Mouse (Mus musculus) thymus, adult 2 months (tissue): ENCODE data around the gene Rpl6. TPM values are rescaled to one million over a fixed set of nuclear protein-coding genes. Genes with fewer than 3 reads are reported as not detected.
A peak's percentile ranks its signal among the peaks of the same experiment; 100 is the strongest.
"Not testable (repeated sequence)": the region's sequence is repeated elsewhere in the genome, so short reads cannot be mapped to it uniquely, and the experiment has no call there.

Experiments used
- DNase-seq: peaks from one replicate; pipeline ENCODE4 v3.0.0; 2021
- H3K27ac ChIP-seq: fragments of 200-500 bp; 2 replicates; pipeline ENCODE4 v1.5.1; 2012; ENCODE audit warnings: low read length, control low read depth; ENCODE audit not compliant: control insufficient read depth, insufficient read depth
- H3K27me3 ChIP-seq: fragments of 200-500 bp; 2 replicates; pipeline ENCODE4 v1.6.1; 2012; ENCODE audit warnings: mild to moderate bottlenecking, low read length, moderate library complexity, mixed read lengths; ENCODE audit not compliant: control insufficient read depth, insufficient read depth
- H3K36me3 ChIP-seq: fragments of 200-500 bp; 2 replicates; pipeline ENCODE4 v1.6.1; 2012; ENCODE audit warnings: mild to moderate bottlenecking, low read length, moderate library complexity; ENCODE audit not compliant: control insufficient read depth, insufficient read depth
- H3K4me1 ChIP-seq: fragments of 200-500 bp; replicated peaks from 2 replicates; pipeline ENCODE4 v1.6.1; 2012; ENCODE audit warnings: low read length; ENCODE audit not compliant: control insufficient read depth, insufficient read depth
- H3K4me3 ChIP-seq: fragments of 200-500 bp; 2 replicates; pipeline ENCODE4 v1.5.1; 2012; ENCODE audit warnings: mild to moderate bottlenecking, low read length, control low read depth, moderate library complexity; ENCODE audit not compliant: control insufficient read depth, insufficient read depth
- CTCF ChIP-seq: fragments of 200-500 bp; IDR thresholded peaks from 2 replicates; pipeline ENCODE4 v1.5.1; 2012; ENCODE audit warnings: mild to moderate bottlenecking, control low read depth, low read length, moderate library complexity, borderline replicate concordance; ENCODE audit not compliant: control insufficient read depth, poor library complexity, insufficient read depth; ENCODE audit errors: extremely low read depth
- POLR2A ChIP-seq: fragments of 200-500 bp; IDR thresholded peaks from 2 replicates; pipeline ENCODE4 v1.6.1; 2012; ENCODE audit warnings: mild to moderate bottlenecking, low read length, control low read depth, moderate library complexity; ENCODE audit not compliant: control insufficient read depth, poor library complexity, insufficient read depth; ENCODE audit errors: extremely low read depth
- WGBS: fragments of 180-500 bp; shearing (Covaris S2); methylation state at CpG from one replicate; pipeline ENCODE4 v1.1.7; 2018; 5-methylcytosine and 5-hydroxymethylcytosine counted together
- polyA plus RNA-seq: library from polyadenylated mRNA; depleted of rRNA; stranded (reverse); fragments of >200 nt; gene quantifications from 2 replicates; pipeline ENCODE4 v1.2.3, GENCODE M21; 2012

Gene Rpl6
- polyA plus RNA-seq, 1 experiment, result 391 TPM

GRCm38 (mm10) chr5:121215380-121216125 is 11.3 kb downstream of the Rpl6 start:
- H3K27ac ChIP-seq, result no peak overlapping the region
- peaks cover 18% of the 10 kb centered on the region for H3K36me3 ChIP-seq
- DNase-seq, result peak; percentile 46
- TF ChIP-seq POLR2A (no peak), CTCF (peak; percentile 76; the same call in 1 of the 2 replicates)
- 56% methylated on average over 13 of the region's 13 CpGs for WGBS
- H3K4me3 ChIP-seq, result no peak overlapping the region
- peaks cover 2% of the 10 kb centered on the region; the same call in 1 of the 2 replicates for H3K4me1 ChIP-seq
- H3K27me3 ChIP-seq, result no peaks in the 10 kb centered on the region

- Histone ChIP-seq H3K36me3 (peaks cover 13% of the 10 kb centered on the region), H3K4me1 (peaks cover 2% of the 10 kb centered on the region; the same call in 1 of the 2 replicates), H3K4me3 (no peak overlapping the region), H3K27ac (no peak overlapping the region), H3K27me3 (no peaks in the 10 kb centered on the region)
- no peak for TF ChIP-seq CTCF
- TF ChIP-seq POLR2A, result no peak
- 90% methylated on average over 12 of the region's 12 CpGs for WGBS
- DNase-seq, result no peak
Measured at GRCm38 (mm10) chr5:121216126-121216446, 11.8 kb downstream of the Rpl6 start.

- H3K36me3 ChIP-seq, H3K27ac ChIP-seq, H3K4me3 ChIP-seq, H3K4me1 ChIP-seq, H3K27me3 ChIP-seq, DNase-seq: not testable (repeated sequence)
- 96% methylated on average over 9 of the region's 9 CpGs for WGBS
Measured at GRCm38 (mm10) chr5:121216584-121217312, 12.5 kb downstream of the Rpl6 start.

- 95% methylated on average over 2 of the region's 2 CpGs for WGBS
- no peaks in the 10 kb centered on the region for H3K27me3 ChIP-seq
- H3K27ac ChIP-seq, result no peak overlapping the region
- TF ChIP-seq POLR2A (no peak), CTCF (no peak)
- H3K4me3 ChIP-seq, result no peak overlapping the region
- no peak for DNase-seq
- H3K36me3 ChIP-seq, result peaks cover 1% of the 10 kb centered on the region
- H3K4me1 ChIP-seq, result peaks cover 7% of the 10 kb centered on the region
Measured at GRCm38 (mm10) chr5:121217313-121217634, 13.0 kb downstream of the Rpl6 start.

GRCm38 (mm10) chr5:121219190-121219589 is 14.9 kb downstream of the Rpl6 start:
- H3K4me1 ChIP-seq, result peaks cover 7% of the 10 kb centered on the region
- H3K4me3 ChIP-seq, result no peak overlapping the region
- H3K27ac ChIP-seq, result no peak overlapping the region
- H3K36me3 ChIP-seq, result no peaks in the 10 kb centered on the region
- no peak for TF ChIP-seq POLR2A
- no peak for TF ChIP-seq CTCF
- WGBS, result 100% methylated on average over 1 of the region's 1 CpGs
- no peak for DNase-seq
- no peaks in the 10 kb centered on the region for H3K27me3 ChIP-seq

GRCm38 (mm10) chr5:121219980-121220731 is 15.9 kb downstream of the Rpl6 start, which contains the start of gene Hectd4:
Gene Hectd4 (plus strand): TSS chr5:121220219.
- H3K27ac ChIP-seq, result peak within 1 kb of the TSS; percentile 73
- no peaks in the 10 kb centered on the region for H3K36me3 ChIP-seq
- TF ChIP-seq CTCF, result peak; percentile 38; the same call in 1 of the 2 replicates
- TF ChIP-seq POLR2A, result peak; percentile 71; the same call in 1 of the 2 replicates
- DNase-seq, result peak; percentile 100
- peaks cover 7% of the 10 kb centered on the region for H3K4me1 ChIP-seq
- no peaks in the 10 kb centered on the region for H3K27me3 ChIP-seq
- H3K4me3 ChIP-seq, result peak within 1 kb of the TSS; percentile 92
- 2% methylated on average over 83 of the region's 90 CpGs for WGBS
